Comparison of ENCODE assay signal across 8 mouse cellular contexts in the genomic region with DNA sequence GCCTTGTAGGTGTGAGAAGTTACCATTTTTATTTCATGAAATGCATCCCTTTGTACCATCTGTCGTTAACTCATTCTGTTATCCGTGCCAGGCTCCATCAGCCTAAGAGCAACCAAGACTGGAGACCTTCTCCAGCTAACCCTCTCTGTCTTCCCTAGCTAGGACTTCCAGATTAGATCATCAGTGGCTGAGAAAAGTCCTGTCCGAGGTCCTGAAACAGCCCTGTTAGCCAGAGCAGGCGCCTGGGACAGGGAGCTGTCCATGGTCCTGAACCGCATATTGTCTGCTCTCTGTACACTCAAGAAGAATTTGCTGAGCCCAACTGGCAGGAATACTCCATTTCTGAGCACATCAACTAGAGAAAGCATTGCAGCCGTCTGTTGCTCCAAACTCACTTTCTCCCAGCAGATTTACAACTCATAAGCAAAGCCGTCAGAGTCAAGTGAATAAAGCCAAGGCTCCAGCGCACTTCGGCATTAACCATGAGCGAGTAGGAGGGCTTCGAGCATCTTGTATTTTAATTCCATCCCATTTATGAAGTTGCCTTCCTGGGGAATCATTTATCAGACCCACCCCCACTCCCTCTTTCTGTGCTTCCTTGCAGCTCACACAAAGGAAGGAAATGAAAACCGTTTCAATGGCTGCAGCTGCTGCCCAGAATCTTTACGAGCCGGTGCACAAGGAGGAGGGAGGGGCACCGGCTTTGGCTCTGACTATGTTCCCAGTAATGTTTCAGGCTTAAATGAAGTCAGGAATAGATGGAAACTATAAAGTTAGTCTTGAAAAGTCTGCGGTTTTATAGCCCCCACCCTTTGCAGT.
DNase-seq lines count a peak whose midpoint lies in the region; ATAC-seq lines count a peak whose summit lies in the region.

No protein-coding gene starts in this region.

- 0 out of 2 replicates have a peak overlapping the region, but pooled peaks have one; percentile 17 for H3K27ac ChIP-seq in hindbrain, embryonic 16.5 days (ENCODE audit: low read depth, low read length)

- peak; percentile 97 for DNase-seq in NIH3T3 (ENCODE audit: low read depth)
- DNase-seq in cerebellum, postnatal 10 days: peak; percentile 64 to 71
- peak; percentile 62 for DNase-seq in gastrocnemius, adult 18-20 months (ENCODE audit: low spot score)
- peak; percentile 42 to 51 for DNase-seq in layer of hippocampus, postnatal 36 days
- DNase-seq in right cerebral cortex, postnatal 25 days: peak; percentile 47
- DNase-seq in T-cell, adult 2 months (ENCODE audit: low spot score): no peak

- H3K9ac ChIP-seq in hindbrain, embryonic 16.5 days (ENCODE audit: low read depth, low read length): no peak overlapping the region

- H3K9me3 ChIP-seq in hindbrain, embryonic 16.5 days (ENCODE audit: control insufficient read depth, low read length): no peaks in the 10 kb centered on the region

- ATAC-seq in hindbrain, embryonic 16.5 days: peak; percentile 72
- ATAC-seq in megakaryocyte progenitor cell, adult 5-6 weeks (replicated peaks; ENCODE audit: poor library complexity): peak; percentile 86

- no peak overlapping the region for H3K4me3 ChIP-seq in hindbrain, embryonic 16.5 days (ENCODE audit: low read length)

- H3K27me3 ChIP-seq in hindbrain, embryonic 16.5 days (replicated peaks; ENCODE audit: control insufficient read depth, insufficient read depth, low read length): no peaks in the 10 kb centered on the region

- no peaks in the 10 kb centered on the region for H3K36me3 ChIP-seq in hindbrain, embryonic 16.5 days (ENCODE audit: control insufficient read depth, insufficient read depth, low read length)

- 0 out of 2 replicates have a peak overlapping the region, but pooled peaks have one; percentile 2 for H3K4me2 ChIP-seq in hindbrain, embryonic 16.5 days (ENCODE audit: low read length)

- 28% methylated on average over 16 of the region's 16 CpGs for WGBS in hindbrain, embryonic 16.5 days

- H3K4me1 ChIP-seq in hindbrain, embryonic 16.5 days (ENCODE audit: control insufficient read depth, insufficient read depth, low read depth, low read length): peaks cover 6% of the 10 kb centered on the region
